Mouse (Mus musculus): ENCODE measurements around the gene Tesc. TPM values are rescaled to one million over a fixed set of nuclear protein-coding genes. Genes with fewer than 3 reads are reported as not detected.

Gene Tesc
- polyA plus RNA-seq, 1 experiment = 8.8 TPM

- TF ChIP-seq POLR2A (IDR thresholded peaks at IDR 0.05; ENCODE audit: insufficient read depth, low read length) (no peak), EP300 (IDR thresholded peaks at IDR 0.05; ENCODE audit: insufficient read depth, low read depth, low read length) (no peak), CTCF (IDR thresholded peaks at IDR 0.05; ENCODE audit: low read depth, low read length) (no peak)
- H3K36me3 ChIP-seq (ENCODE audit: control insufficient read depth, insufficient read depth, low read length, poor library complexity, severe bottlenecking) = no peaks in the 10 kb centered on the region
- H3K9me3 ChIP-seq (replicated peaks; ENCODE audit: control insufficient read depth, insufficient read depth, low read length, poor library complexity, severe bottlenecking) = no peaks in the 10 kb centered on the region
These were observed 68.3 kb downstream of the Tesc start for GRCm38 (mm10) chr5:118095849-118096248.

GRCm38 (mm10) chr5:118096317-118096716, 68.8 kb downstream of the Tesc start:
- TF ChIP-seq POLR2A (IDR thresholded peaks at IDR 0.05; ENCODE audit: insufficient read depth, low read length) (no peak), CTCF (IDR thresholded peaks at IDR 0.05; ENCODE audit: low read depth, low read length) (no peak), EP300 (IDR thresholded peaks at IDR 0.05; ENCODE audit: insufficient read depth, low read depth, low read length) (no peak)
- no peaks in the 10 kb centered on the region for H3K9me3 ChIP-seq (replicated peaks; ENCODE audit: control insufficient read depth, insufficient read depth, low read length, poor library complexity, severe bottlenecking)
- H3K27ac ChIP-seq (ENCODE audit: insufficient read depth, low read length) = no peak overlapping the region
- no peaks in the 10 kb centered on the region for H3K27me3 ChIP-seq (ENCODE audit: control insufficient read depth, insufficient read depth, low read length, poor library complexity, severe bottlenecking)
- H3K9ac ChIP-seq (ENCODE audit: low read depth, poor library complexity, severe bottlenecking) = no peak overlapping the region
- no peaks in the 10 kb centered on the region for H3K36me3 ChIP-seq (ENCODE audit: control insufficient read depth, insufficient read depth, low read length, poor library complexity, severe bottlenecking)
- H3K4me1 ChIP-seq (ENCODE audit: control insufficient read depth, insufficient read depth, low read length) = peaks cover 2% of the 10 kb centered on the region
- no peak overlapping the region for H3K4me3 ChIP-seq (ENCODE audit: low read depth, low read length)

More at GRCm38 (mm10) chr5:118095849-118096248, 68.3 kb downstream of the Tesc start:
- H3K4me3 ChIP-seq (ENCODE audit: low read depth, low read length) = no peak overlapping the region
- H3K27ac ChIP-seq (ENCODE audit: insufficient read depth, low read length) = no peak overlapping the region
- peaks cover 2% of the 10 kb centered on the region for H3K4me1 ChIP-seq (ENCODE audit: control insufficient read depth, insufficient read depth, low read length)
- no peak overlapping the region for H3K9ac ChIP-seq (ENCODE audit: low read depth, poor library complexity, severe bottlenecking)
- H3K27me3 ChIP-seq (ENCODE audit: control insufficient read depth, insufficient read depth, low read length, poor library complexity, severe bottlenecking) = no peaks in the 10 kb centered on the region

GRCm38 (mm10) chr5:118099069-118099869, 71.7 kb downstream of the Tesc start:
- H3K9ac ChIP-seq (ENCODE audit: low read depth, poor library complexity, severe bottlenecking) = no peak overlapping the region

DNA sequence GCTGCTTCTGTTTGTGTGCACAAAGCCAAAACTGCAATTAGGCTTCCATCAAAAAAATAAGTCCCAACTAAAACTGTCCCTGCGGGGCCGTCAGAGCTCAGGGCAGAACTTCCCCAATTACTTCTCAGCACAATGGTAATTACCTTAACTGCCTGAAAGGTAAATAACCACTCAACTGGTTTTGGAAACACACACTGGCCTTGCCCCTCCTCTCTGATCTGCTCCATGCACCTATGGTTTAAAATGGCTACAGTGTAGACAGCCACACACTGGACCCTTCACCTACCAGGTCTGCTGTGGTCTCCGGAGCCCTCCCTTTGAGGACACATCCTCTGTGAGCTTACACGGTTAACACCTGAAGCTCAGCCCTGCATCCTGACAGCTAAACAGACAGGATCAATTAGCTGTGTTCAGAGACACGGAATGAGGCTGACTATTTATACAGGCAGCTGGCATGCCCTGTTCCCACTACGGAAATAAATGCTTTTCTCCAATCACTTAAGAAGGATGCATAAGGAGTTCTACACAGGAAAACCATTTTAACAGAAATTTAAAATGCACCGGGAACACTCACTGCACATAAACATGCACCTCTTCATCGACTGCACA, 72.4 kb downstream of the Tesc start:
- no peak overlapping the region for H3K4me3 ChIP-seq (ENCODE audit: low read depth, low read length)
- H3K27me3 ChIP-seq (ENCODE audit: control insufficient read depth, insufficient read depth, low read length, poor library complexity, severe bottlenecking) = no peaks in the 10 kb centered on the region
- H3K9me3 ChIP-seq (replicated peaks; ENCODE audit: control insufficient read depth, insufficient read depth, low read length, poor library complexity, severe bottlenecking) = no peaks in the 10 kb centered on the region
- H3K9ac ChIP-seq (ENCODE audit: low read depth, poor library complexity, severe bottlenecking) = no peak overlapping the region
- H3K27ac ChIP-seq (ENCODE audit: insufficient read depth, low read length) = no peak overlapping the region
- no peaks in the 10 kb centered on the region for H3K36me3 ChIP-seq (ENCODE audit: control insufficient read depth, insufficient read depth, low read length, poor library complexity, severe bottlenecking)
- H3K4me1 ChIP-seq (ENCODE audit: control insufficient read depth, insufficient read depth, low read length) = peaks cover 2% of the 10 kb centered on the region
- no peak for TF ChIP-seq EP300 (IDR thresholded peaks at IDR 0.05; ENCODE audit: insufficient read depth, low read depth, low read length)
- TF ChIP-seq CTCF (IDR thresholded peaks at IDR 0.05; ENCODE audit: low read depth, low read length) = no peak
- TF ChIP-seq POLR2A (IDR thresholded peaks at IDR 0.05; ENCODE audit: insufficient read depth, low read length) = no peak

More at GRCm38 (mm10) chr5:118099069-118099869, 71.7 kb downstream of the Tesc start:
- no peaks in the 10 kb centered on the region for H3K9me3 ChIP-seq (replicated peaks; ENCODE audit: control insufficient read depth, insufficient read depth, low read length, poor library complexity, severe bottlenecking)
- H3K36me3 ChIP-seq (ENCODE audit: control insufficient read depth, insufficient read depth, low read length, poor library complexity, severe bottlenecking) = no peaks in the 10 kb centered on the region
- no peak overlapping the region for H3K4me3 ChIP-seq (ENCODE audit: low read depth, low read length)
- no peak overlapping the region for H3K27ac ChIP-seq (ENCODE audit: insufficient read depth, low read length)
- no peaks in the 10 kb centered on the region for H3K27me3 ChIP-seq (ENCODE audit: control insufficient read depth, insufficient read depth, low read length, poor library complexity, severe bottlenecking)
- H3K4me1 ChIP-seq (ENCODE audit: control insufficient read depth, insufficient read depth, low read length) = peaks cover 2% of the 10 kb centered on the region
- no peak for TF ChIP-seq POLR2A (IDR thresholded peaks at IDR 0.05; ENCODE audit: insufficient read depth, low read length)
- no peak for TF ChIP-seq EP300 (IDR thresholded peaks at IDR 0.05; ENCODE audit: insufficient read depth, low read depth, low read length)
- TF ChIP-seq CTCF (IDR thresholded peaks at IDR 0.05; ENCODE audit: low read depth, low read length) = no peak

GRCm38 (mm10) chr5:118105536-118105935, 78.0 kb downstream of the Tesc start:
- no peak overlapping the region for H3K4me3 ChIP-seq (ENCODE audit: low read depth, low read length)
- no peaks in the 10 kb centered on the region for H3K36me3 ChIP-seq (ENCODE audit: control insufficient read depth, insufficient read depth, low read length, poor library complexity, severe bottlenecking)
- no peaks in the 10 kb centered on the region for H3K4me1 ChIP-seq (ENCODE audit: control insufficient read depth, insufficient read depth, low read length)
- TF ChIP-seq POLR2A (IDR thresholded peaks at IDR 0.05; ENCODE audit: insufficient read depth, low read length) = no peak
- TF ChIP-seq CTCF (IDR thresholded peaks at IDR 0.05; ENCODE audit: low read depth, low read length) = no peak
- TF ChIP-seq EP300 (IDR thresholded peaks at IDR 0.05; ENCODE audit: insufficient read depth, low read depth, low read length) = no peak
- no peak overlapping the region for H3K9ac ChIP-seq (ENCODE audit: low read depth, poor library complexity, severe bottlenecking)
- H3K9me3 ChIP-seq (replicated peaks; ENCODE audit: control insufficient read depth, insufficient read depth, low read length, poor library complexity, severe bottlenecking) = no peaks in the 10 kb centered on the region
- H3K27me3 ChIP-seq (ENCODE audit: control insufficient read depth, insufficient read depth, low read length, poor library complexity, severe bottlenecking) = no peaks in the 10 kb centered on the region
- H3K27ac ChIP-seq (ENCODE audit: insufficient read depth, low read length) = no peak overlapping the region

DNA sequence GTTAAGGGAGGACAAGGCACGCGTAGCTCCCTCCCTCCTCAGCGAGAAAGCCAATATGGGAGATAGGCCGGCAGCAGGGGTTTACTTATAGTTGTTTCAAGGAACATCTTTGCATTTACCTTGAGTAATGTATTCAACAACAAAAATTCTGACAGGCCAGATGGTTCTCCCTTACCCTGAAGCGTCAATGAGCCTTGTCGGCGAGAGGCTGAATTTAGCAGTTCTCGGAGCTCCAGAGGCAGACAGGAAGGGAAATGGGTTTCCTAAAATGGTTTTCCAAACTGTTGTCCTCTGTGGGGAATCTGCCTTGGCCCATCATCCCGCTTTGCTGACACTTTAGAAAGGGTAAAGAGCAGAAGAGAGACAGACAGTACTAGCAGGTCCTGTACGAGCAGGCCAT, 79.1 kb downstream of the Tesc start:
- no peak overlapping the region for H3K9ac ChIP-seq (ENCODE audit: low read depth, poor library complexity, severe bottlenecking)
- no peak overlapping the region for H3K4me3 ChIP-seq (ENCODE audit: low read depth, low read length)
- TF ChIP-seq POLR2A (IDR thresholded peaks at IDR 0.05; ENCODE audit: insufficient read depth, low read length) (no peak), EP300 (IDR thresholded peaks at IDR 0.05; ENCODE audit: insufficient read depth, low read depth, low read length) (no peak), CTCF (IDR thresholded peaks at IDR 0.05; ENCODE audit: low read depth, low read length) (no peak)
- H3K27ac ChIP-seq (ENCODE audit: insufficient read depth, low read length) = no peak overlapping the region
- no peaks in the 10 kb centered on the region for H3K27me3 ChIP-seq (ENCODE audit: control insufficient read depth, insufficient read depth, low read length, poor library complexity, severe bottlenecking)
- H3K9me3 ChIP-seq (replicated peaks; ENCODE audit: control insufficient read depth, insufficient read depth, low read length, poor library complexity, severe bottlenecking) = no peaks in the 10 kb centered on the region
- peaks cover 3% of the 10 kb centered on the region; the same call in 1 of the 2 replicates for H3K36me3 ChIP-seq (ENCODE audit: control insufficient read depth, insufficient read depth, low read length, poor library complexity, severe bottlenecking)
- no peaks in the 10 kb centered on the region for H3K4me1 ChIP-seq (ENCODE audit: control insufficient read depth, insufficient read depth, low read length)

All from ES-Bruce4 (cell line).